Mouse (Mus musculus): Measurements from ENCODE around the gene Olfml3. TPM values are rescaled to one million over a fixed set of nuclear protein-coding genes. Genes with fewer than 3 reads are reported as not detected.

The Olfml3 gene
- polyA plus RNA-seq, 1 experiment from 2014 or later: 5.3 TPM

DNA sequence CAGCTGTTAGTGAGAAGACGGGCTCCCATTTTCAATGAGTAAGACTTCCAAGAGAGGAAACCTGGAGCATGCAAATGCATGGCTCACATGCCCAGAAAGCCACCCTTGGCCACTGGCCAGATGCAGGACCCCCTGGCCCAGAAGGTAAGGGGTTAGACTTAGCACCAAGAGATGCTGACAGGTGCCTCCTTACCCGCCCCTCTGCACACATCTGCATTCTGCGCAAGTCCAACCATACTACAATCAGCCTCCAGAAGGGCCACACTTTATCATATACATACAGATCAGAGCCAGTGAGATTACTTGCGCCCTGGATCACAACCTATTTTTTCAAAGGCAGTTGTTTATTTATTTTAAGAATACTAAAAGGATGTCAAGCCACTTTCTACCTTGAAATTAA is 19.1 kb downstream of the Olfml3 start:
- Histone ChIP-seq H3K4me1 (ENCODE audit: control insufficient read depth, insufficient read depth, low read length) (peaks cover 7% of the 10 kb centered on the region; the same call in 1 of the 2 replicates), H3K4me2 (ENCODE audit: low read length) (no peak overlapping the region), H3K9ac (ENCODE audit: low read depth, low read length) (no peak overlapping the region), H3K4me3 (ENCODE audit: low read depth, low read length) (no peak overlapping the region), H3K27me3 (ENCODE audit: control insufficient read depth, insufficient read depth, low read depth, low read length) (no peaks in the 10 kb centered on the region), H3K27ac (ENCODE audit: low read length) (no peak overlapping the region), H3K36me3 (ENCODE audit: control insufficient read depth, insufficient read depth, low read length) (no peaks in the 10 kb centered on the region), H3K9me3 (replicated peaks; ENCODE audit: control insufficient read depth, low read length, poor library complexity, severe bottlenecking) (no peaks in the 10 kb centered on the region)
- ATAC-seq: no peak
- WGBS: 95% methylated on average over 4 of the region's 4 CpGs

DNA sequence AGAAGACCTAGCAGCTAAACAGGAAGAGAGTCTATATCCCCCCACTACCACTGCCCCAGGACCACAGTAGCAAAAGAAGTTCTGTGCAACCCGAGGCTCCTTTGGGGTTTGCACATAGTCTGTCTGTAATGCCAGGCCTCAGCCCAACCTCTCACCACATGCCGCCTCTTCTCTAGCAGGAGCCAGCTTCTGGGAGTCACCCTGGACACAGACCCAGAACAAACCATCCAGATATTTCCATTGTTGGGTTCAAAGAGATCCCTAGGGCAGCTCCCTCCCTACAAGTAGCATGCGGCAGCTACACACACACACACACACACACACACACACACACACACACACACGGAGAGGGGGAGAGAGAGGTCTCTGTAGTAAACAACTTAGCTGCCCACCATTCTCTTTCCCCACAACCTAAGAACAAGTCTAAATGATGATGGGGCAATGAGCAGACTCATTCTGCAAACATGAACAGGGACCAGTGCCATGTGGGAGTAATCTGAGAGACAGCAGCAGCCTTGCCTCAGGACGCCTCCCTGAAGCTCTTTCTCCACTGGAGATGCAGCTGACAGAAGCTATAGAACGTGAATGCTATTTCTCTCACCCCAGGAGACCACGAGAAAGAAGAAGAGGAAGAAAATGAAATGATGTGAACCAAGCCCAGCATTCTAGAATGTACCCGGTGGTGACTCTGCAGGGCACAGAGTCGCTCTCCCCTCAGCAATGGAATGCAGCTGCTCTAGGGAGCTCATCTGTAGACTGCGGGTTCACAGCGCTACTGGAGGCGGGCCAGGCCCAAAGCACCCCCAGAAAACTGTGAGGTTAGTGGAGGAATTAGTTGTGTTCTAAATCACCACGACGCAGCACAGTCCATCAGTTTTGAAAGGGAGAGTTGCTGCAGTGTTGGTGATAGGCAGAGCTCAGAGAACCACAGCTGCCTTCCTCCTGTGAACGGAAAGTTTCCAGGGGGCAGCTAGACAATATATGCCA is 20.7 kb downstream of the Olfml3 start:
- WGBS: 46% methylated on average over 15 of the region's 15 CpGs
- no peak overlapping the region for H3K9ac ChIP-seq (ENCODE audit: low read depth, low read length)
- H3K4me2 ChIP-seq (ENCODE audit: low read length): no peak overlapping the region
- H3K9me3 ChIP-seq (replicated peaks; ENCODE audit: control insufficient read depth, low read length, poor library complexity, severe bottlenecking): no peaks in the 10 kb centered on the region
- H3K27me3 ChIP-seq (ENCODE audit: control insufficient read depth, insufficient read depth, low read depth, low read length): no peaks in the 10 kb centered on the region
- no peak overlapping the region for H3K4me3 ChIP-seq (ENCODE audit: low read depth, low read length)
- H3K36me3 ChIP-seq (ENCODE audit: control insufficient read depth, insufficient read depth, low read length): no peaks in the 10 kb centered on the region
- ATAC-seq: no peak
- H3K4me1 ChIP-seq (ENCODE audit: control insufficient read depth, insufficient read depth, low read length): peaks cover 7% of the 10 kb centered on the region; the same call in 1 of the 2 replicates
- H3K27ac ChIP-seq (ENCODE audit: low read length): no peak overlapping the region

DNA sequence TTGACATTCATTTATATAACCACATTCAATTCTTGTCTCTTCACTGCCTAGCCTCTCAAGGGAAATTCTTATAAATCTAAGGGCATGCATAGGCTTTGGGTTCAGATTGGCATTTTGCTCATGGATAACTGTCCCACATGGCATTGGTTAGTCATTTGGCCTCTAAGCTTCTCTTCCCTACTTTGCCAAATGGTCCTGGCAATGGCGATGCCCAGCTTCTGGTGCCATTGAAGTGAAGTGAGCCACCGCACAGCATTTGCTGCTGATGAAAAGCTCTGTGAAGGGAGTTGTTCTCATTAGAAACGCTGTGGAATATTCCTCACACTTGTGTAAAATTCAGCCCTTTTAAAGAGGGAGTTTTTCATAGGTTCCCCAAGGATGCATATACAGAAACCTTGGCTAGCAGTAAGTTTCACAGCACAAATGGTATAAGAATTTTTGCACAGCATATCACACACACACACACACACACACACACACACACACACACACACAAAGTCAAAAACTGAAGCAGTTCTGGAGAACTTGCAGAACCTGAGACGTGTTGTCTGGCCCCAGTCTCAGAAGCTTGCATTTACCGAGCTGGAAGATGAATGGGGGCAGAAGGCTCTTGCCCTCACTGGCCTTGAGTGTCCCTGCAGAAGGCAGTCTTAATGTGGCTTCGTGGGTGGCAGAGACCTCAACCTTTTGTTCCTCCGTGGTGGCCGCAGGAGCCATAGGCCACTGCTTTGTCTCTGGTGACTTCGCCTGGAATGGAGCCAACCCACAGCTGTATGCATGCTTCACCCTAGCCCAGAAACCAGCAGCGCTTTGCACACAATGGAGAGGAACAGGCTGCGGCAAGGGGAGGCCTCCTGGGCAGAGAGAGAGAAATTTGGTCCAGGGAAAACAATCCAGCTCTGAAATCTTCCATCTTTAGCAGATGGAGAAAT is 21.8 kb downstream of the Olfml3 start:
- no peaks in the 10 kb centered on the region for H3K27me3 ChIP-seq (ENCODE audit: control insufficient read depth, insufficient read depth, low read depth, low read length)
- H3K4me1 ChIP-seq (ENCODE audit: control insufficient read depth, insufficient read depth, low read length): peaks cover 7% of the 10 kb centered on the region; the same call in 1 of the 2 replicates
- no peaks in the 10 kb centered on the region for H3K36me3 ChIP-seq (ENCODE audit: control insufficient read depth, insufficient read depth, low read length)
- ATAC-seq: no peak
- H3K27ac ChIP-seq (ENCODE audit: low read length): no peak overlapping the region
- no peak overlapping the region for H3K4me2 ChIP-seq (ENCODE audit: low read length)
- 26% methylated on average over 11 of the region's 11 CpGs for WGBS
- no peak overlapping the region for H3K9ac ChIP-seq (ENCODE audit: low read depth, low read length)
- no peaks in the 10 kb centered on the region for H3K9me3 ChIP-seq (replicated peaks; ENCODE audit: control insufficient read depth, low read length, poor library complexity, severe bottlenecking)
- no peak overlapping the region for H3K4me3 ChIP-seq (ENCODE audit: low read depth, low read length)

DNA sequence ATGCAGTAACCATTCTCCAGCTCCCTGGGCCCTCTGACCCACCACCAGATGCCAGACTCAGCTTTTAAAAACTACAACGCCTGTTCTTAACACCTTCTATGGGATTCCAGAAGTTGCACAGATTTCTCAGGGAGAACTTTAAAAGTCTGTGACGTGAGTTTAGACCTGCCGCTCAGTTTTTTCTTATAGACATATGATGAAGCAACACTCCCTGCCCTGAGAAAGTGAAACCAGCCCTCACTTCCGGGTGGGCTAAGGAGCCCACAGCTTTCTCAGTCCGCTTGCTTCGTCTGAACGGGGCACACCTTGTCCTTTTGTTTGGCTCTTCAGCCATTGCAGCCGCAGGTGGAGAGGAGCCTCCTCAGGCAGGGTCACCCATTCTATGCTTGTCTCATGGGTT is 22.9 kb downstream of the Olfml3 start:
- H3K4me3 ChIP-seq (ENCODE audit: low read depth, low read length): no peak overlapping the region
- H3K9me3 ChIP-seq (replicated peaks; ENCODE audit: control insufficient read depth, low read length, poor library complexity, severe bottlenecking): no peaks in the 10 kb centered on the region
- no peak overlapping the region for H3K4me2 ChIP-seq (ENCODE audit: low read length)
- no peaks in the 10 kb centered on the region for H3K27me3 ChIP-seq (ENCODE audit: control insufficient read depth, insufficient read depth, low read depth, low read length)
- H3K9ac ChIP-seq (ENCODE audit: low read depth, low read length): no peak overlapping the region
- no peak for ATAC-seq
- H3K27ac ChIP-seq (ENCODE audit: low read length): no peak overlapping the region
- 89% methylated on average over 8 of the region's 8 CpGs for WGBS
- peaks cover 7% of the 10 kb centered on the region; the same call in 1 of the 2 replicates for H3K4me1 ChIP-seq (ENCODE audit: control insufficient read depth, insufficient read depth, low read length)
- no peaks in the 10 kb centered on the region for H3K36me3 ChIP-seq (ENCODE audit: control insufficient read depth, insufficient read depth, low read length)

DNA sequence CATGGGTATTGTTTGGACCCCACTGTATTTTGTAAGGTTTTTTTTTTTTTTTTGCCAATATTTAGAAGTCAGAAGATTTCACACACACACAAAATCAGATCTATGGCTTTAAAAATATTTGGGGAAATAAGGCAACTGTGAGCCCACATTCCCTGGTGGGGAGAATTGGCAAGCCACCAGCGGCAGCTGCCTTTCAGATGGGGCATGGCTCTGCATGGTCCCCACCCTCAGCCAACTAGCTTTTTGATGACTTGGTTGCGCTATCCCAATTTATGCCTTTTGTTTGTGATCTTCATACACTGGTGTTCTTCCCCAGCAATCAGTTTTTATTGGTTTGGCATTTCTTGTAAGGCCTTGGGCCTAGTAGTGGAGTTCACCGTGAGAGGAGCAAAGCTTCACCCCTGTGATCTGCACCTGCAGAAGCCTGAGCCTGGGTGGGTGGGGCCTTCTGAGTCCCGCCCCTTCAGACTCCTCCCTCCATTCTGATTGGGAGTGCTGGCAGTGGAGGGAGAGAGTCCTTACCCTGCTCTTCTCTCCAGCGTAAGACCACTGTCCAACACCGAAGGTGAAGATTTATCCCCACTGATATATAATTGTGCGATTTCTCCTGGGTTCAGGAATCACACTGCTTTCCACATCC is 23.4 kb downstream of the Olfml3 start:
- peaks cover 6% of the 10 kb centered on the region; the same call in 1 of the 2 replicates for H3K4me1 ChIP-seq (ENCODE audit: control insufficient read depth, insufficient read depth, low read length)
- WGBS: 77% methylated on average over 7 of the region's 7 CpGs
- no peak overlapping the region for H3K4me3 ChIP-seq (ENCODE audit: low read depth, low read length)
- H3K36me3 ChIP-seq (ENCODE audit: control insufficient read depth, insufficient read depth, low read length): no peaks in the 10 kb centered on the region
- H3K4me2 ChIP-seq (ENCODE audit: low read length): no peak overlapping the region
- no peak for ATAC-seq
- no peak overlapping the region for H3K9ac ChIP-seq (ENCODE audit: low read depth, low read length)
- no peaks in the 10 kb centered on the region for H3K9me3 ChIP-seq (replicated peaks; ENCODE audit: control insufficient read depth, low read length, poor library complexity, severe bottlenecking)
- H3K27ac ChIP-seq (ENCODE audit: low read length): no peak overlapping the region
- no peaks in the 10 kb centered on the region for H3K27me3 ChIP-seq (ENCODE audit: control insufficient read depth, insufficient read depth, low read depth, low read length)

DNA sequence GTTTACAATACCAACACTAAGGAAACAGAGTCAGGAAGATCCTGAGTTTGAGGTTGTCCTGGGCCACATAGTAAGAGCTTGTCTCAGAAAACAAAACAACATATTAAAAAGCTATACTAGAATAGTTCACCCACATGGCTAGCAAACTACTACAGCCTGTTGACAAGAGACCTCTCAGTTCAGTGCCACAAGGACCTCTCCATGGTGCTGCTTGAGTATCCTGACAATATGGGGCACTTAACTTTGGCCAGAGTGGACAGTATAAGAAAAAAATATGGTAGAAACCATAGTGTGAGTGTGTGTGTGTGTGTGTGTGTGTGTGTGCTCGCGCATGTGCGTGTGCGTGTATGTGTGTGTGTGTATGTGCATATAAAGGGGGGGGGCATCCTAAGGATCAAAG is 25.6 kb downstream of the Olfml3 start:
- ATAC-seq: no peak
- Histone ChIP-seq H3K4me1 (ENCODE audit: control insufficient read depth, insufficient read depth, low read length) (peaks cover 3% of the 10 kb centered on the region; the same call in 1 of the 2 replicates), H3K27me3 (ENCODE audit: control insufficient read depth, insufficient read depth, low read depth, low read length) (no peaks in the 10 kb centered on the region), H3K9ac (ENCODE audit: low read depth, low read length) (no peak overlapping the region), H3K4me3 (ENCODE audit: low read depth, low read length) (no peak overlapping the region), H3K27ac (ENCODE audit: low read length) (no peak overlapping the region), H3K9me3 (replicated peaks; ENCODE audit: control insufficient read depth, low read length, poor library complexity, severe bottlenecking) (no peaks in the 10 kb centered on the region), H3K4me2 (ENCODE audit: low read length) (no peak overlapping the region), H3K36me3 (ENCODE audit: control insufficient read depth, insufficient read depth, low read length) (no peaks in the 10 kb centered on the region)
- 100% methylated on average over 4 of the region's 4 CpGs for WGBS

DNA sequence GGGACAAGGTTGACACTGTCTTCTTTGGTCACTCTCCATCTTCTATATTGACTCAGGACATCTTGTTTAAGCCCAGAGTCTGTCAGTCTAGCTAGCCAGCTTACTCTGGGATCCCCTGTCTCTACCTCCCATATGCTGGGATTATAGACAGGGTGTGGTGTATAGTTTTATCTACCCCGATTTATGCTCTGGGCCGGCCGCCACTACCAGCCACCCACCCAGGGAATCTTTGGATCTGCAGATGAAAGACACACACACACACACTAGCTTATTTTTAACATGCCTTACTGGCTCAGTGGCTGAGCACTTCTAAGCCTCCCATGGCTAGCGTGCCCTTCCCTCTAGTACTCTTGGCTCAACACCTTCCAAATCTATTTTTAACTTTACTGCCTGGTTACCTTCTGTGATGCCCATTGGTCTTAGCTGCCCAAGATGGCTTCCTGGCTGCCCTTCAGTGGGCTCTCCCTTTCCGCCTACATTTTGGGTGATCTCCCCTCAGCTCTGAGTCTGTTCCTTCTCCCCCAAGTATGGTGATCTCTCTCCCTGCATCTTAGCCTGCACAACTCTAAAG is 28.2 kb downstream of the Olfml3 start:
- ATAC-seq: no peak
- H3K9ac ChIP-seq (ENCODE audit: low read depth, low read length): no peak overlapping the region
- H3K27ac ChIP-seq (ENCODE audit: low read length): no peak overlapping the region
- no peaks in the 10 kb centered on the region for H3K36me3 ChIP-seq (ENCODE audit: control insufficient read depth, insufficient read depth, low read length)
- H3K9me3 ChIP-seq (replicated peaks; ENCODE audit: control insufficient read depth, low read length, poor library complexity, severe bottlenecking): no peaks in the 10 kb centered on the region
- WGBS: 94% methylated on average over 5 of the region's 5 CpGs
- H3K4me1 ChIP-seq (ENCODE audit: control insufficient read depth, insufficient read depth, low read length): no peaks in the 10 kb centered on the region
- H3K27me3 ChIP-seq (ENCODE audit: control insufficient read depth, insufficient read depth, low read depth, low read length): no peaks in the 10 kb centered on the region
- H3K4me2 ChIP-seq (ENCODE audit: low read length): no peak overlapping the region
- H3K4me3 ChIP-seq (ENCODE audit: low read depth, low read length): no peak overlapping the region

DNA sequence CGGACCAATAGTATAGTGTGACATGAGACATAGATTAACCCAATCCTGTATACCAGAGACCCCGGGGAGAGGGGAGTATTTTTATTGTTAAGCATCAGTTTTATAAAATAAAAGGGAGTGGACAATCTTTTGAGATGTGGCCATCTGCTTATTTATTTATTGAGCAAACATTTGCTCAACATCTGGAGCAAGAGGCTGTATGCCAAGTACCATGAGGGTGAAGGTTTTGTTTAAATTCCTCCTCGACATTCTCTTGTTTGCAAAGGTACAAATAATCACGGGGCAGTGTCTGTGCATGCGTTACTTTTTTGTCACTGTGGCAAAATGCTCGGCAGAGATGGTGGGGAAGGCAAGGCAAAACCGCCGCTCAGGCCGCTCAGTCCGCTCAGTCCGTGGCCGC is 32.4 kb downstream of the Olfml3 start:
- Histone ChIP-seq H3K9ac (ENCODE audit: low read depth, low read length) (no peak overlapping the region), H3K27me3 (ENCODE audit: control insufficient read depth, insufficient read depth, low read depth, low read length) (no peaks in the 10 kb centered on the region), H3K4me2 (ENCODE audit: low read length) (no peak overlapping the region), H3K27ac (ENCODE audit: low read length) (no peak overlapping the region), H3K36me3 (ENCODE audit: control insufficient read depth, insufficient read depth, low read length) (no peaks in the 10 kb centered on the region), H3K4me3 (ENCODE audit: low read depth, low read length) (no peak overlapping the region), H3K9me3 (replicated peaks; ENCODE audit: control insufficient read depth, low read length, poor library complexity, severe bottlenecking) (no peaks in the 10 kb centered on the region), H3K4me1 (ENCODE audit: control insufficient read depth, insufficient read depth, low read length) (no peaks in the 10 kb centered on the region)
- no peak for ATAC-seq
- WGBS: 89% methylated on average over 12 of the region's 12 CpGs
